Mouse (Mus musculus): ENCODE measurements at regions not wholly inside any gene's neighbourhood (a gene's known extent, or its start where the extent isn't known, plus 50 kb on each side); places are given as distances from the start of the nearest gene placed in this dataset.
"Not testable (repeated sequence)": the region's sequence is repeated elsewhere in the genome, so short reads cannot be mapped to it uniquely, and the experiment has no call there.

DNA sequence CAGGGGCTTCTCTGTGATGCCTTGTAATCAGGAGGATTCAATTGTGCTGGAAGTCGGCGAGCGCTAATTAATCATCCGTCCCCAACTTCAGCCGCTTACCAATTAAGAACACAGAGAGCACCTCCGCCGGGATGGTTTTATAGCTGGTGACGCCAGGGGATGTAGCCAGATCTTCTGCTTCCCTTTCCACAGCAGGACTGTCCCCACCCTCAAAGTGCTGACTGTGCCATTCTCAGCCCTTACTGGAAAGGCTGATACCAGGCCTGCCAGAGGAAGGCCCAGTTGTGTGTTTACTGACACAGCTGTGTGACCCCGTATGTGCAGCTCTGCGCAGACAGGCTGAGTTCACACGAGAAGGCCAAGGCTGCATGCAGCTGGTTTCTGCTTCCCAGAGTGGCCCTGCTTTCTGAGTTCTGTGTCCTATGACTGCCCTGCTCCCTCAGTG, 59.9 kb upstream of the Bend4 start:
- DNase-seq (ENCODE audit: low spot score): no peak

DNA sequence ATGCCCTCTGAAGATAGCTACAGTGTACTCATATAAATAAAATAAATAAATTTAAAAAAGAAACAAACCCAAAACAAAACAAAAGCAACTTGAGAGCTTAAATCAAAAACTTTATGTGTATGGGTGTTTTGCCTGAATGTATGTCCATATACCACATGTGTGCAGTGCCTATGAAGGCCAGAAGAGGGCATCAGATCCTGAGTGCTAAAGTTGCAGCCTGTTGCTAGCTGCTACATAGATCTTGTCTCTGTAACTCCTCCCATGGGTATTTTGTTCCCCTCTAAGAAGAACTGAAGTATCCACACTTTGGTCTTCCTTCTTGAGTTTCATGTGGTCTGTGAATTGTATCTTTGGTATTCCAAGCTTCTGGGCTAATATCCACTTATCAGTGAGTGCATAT, 62.6 kb upstream of the Bend4 start:
- not testable (repeated sequence) for DNase-seq (ENCODE audit: low spot score)

DNA sequence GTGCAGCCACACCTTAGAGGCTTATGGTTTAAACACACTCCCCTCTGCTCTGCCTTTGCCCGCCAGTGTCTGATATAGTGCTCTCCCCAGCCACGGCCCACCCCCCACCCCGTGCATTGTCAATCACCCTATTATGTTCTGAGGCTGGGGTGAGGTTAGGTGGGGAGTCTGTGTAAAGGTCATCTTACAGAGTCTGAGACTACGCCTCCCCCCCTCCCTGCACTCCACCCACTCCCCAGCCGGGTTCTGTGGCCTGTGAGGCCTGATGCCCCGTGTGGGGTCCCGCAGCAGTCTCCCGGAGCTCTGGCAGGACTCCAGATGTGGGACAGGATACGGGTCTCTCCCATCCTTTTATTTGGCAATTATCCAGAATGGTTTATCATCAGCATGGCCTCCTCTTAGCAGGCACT, 64.8 kb upstream of the Bend4 start:
- no peak for DNase-seq (ENCODE audit: low spot score)

DNA sequence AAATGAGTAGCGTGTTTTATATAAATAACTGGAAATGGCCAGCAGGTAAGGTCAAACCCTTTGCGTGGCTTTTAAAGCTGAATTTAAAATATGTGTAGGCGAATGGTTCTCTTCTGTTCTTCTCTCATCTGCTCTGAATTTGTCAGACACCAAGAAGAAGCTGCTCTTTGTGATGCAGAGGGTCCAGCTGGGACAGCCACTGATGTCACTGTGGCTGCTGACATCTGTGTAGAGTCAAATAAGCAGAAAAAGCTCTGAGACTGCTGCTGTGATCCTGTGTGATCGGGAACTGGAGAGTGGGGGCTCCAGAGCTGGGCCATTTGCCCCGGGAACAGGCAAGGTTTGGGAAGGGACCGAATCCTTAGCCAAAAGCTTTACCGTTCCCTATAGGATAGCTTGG, 68.6 kb upstream of the Bend4 start:
- no peak for DNase-seq (ENCODE audit: low spot score)

DNA sequence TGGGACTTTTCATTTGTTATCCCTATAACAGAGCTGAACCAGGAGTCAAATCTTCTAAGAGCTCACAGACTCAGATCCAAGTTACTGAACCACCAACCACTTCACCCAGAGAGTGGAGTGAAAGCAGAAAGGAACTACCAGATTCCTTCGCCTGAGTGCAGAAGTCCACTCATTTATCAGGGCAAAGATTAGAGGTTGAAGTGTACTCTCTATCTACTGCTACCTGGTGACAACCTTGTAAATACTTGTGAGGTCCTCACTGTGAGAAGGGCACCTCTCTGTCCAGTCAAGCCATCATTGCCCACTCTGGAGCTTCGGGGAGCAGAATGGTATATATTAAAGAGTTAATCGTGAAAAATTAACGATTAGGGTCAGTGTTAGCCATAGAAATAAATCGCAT, 87.4 kb upstream of the Shisa3 start:
- DNase-seq (ENCODE audit: low spot score): no peak

DNA sequence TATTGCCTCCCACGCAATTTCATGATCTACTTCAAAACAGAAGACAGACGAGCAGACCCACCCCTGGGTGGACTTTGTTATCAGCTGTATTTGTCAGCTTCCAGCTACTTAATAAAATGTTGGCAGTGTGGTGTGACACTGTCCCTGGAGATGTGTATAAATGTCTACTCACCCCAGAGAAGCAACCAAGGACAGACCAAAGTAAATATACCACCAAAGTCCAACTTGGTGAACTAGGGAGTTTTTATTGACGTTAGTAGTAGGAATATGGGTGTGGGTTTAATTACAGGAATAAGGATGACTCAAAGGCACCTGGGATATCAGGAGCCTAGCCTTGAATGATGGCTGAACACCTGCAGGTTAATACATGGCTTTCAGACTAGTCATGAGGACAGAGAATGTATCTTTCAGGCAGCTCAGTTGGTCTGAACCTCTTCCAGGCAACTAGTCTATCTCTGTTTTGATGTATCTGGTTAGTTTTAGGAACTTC, 86.2 kb upstream of the Shisa3 start:
- no peak for DNase-seq (ENCODE audit: low spot score)

DNA sequence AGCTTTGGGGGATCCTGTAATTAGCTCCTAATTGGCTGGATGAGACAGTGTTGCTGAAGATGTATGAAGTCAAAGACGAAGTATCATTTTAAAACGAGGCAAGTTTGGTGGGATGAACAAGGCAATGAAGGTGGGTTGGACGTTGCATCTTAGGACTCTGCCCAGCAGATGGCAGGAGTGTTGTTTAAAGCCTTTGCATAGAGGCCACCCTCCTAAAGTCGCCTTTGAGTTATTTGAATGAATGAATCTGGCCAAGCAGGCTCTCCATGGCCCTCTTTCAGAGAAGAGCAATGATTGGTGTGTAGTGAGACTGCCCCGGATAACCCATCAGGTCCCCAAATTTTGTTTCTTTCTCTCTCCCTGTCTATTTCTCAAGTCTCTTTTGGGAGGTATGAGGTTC, 77.5 kb upstream of the Shisa3 start:
- DNase-seq (ENCODE audit: low spot score): peak; percentile 45

DNA sequence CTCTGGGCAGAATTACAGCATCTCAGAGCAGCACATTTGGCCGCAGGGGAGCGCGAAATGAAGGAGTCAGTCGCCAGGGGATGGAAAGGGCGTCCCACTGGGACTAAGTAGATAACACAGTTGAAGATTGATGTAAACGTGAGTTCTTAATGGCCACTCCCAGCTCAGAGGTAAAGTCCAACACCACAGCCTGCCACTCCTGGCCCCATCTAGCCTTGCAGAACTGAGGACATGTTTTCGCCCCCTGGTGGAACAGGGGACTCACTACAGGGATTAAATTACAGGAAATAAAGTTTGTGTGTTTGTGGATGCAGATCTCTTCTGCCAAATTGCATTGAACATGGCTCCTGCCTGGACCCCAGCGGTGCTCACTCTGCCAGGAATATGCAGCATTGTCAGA, 76.7 kb upstream of the Shisa3 start:
- DNase-seq (ENCODE audit: low spot score): peak; percentile 58

DNA sequence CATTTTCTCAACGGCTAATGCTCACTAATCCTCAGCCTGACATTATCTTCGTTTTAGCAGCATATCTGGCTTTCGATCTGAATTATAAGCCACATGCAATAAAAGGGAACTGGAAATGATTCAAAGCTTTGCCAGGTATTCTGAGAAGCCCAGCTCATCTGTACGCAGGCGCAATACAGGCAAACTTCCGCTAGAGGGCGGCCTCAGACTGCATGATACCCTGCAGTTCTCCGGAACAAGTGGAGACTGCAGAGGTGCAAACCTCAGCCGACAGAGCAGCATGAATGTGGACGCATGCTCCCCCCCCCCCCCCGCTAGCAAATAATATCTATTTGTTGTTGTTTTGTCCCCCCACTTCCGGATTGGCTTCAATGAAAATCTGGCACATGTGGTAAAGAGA, 75.3 kb upstream of the Shisa3 start:
- DNase-seq (ENCODE audit: low spot score): peak; percentile 90

DNA sequence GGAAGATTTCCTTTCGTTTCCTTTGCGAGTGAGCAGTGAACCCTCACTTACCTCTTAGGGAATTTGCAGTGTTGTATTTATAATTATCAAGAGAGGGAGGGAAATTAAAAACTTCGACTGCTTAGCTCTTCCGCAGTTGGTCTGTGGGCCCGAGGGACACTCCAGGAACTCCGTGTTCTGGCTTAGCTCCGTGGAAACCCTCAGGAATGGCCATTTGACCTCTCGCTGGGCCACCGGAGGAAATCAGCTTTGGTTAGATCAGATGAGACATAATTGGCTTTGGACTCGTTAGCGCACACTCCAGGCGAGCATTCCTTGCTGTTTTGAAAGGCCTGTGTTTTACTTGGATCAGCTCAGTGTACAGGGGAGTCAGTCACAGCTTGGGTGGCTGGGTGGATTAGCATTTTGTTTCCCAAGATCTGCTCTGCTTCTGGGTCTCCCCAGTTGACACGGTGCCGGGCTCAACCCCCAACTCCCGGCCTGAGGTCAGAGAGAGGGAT, 74.9 kb upstream of the Shisa3 start:
- DNase-seq (ENCODE audit: low spot score): peak; percentile 54

DNA sequence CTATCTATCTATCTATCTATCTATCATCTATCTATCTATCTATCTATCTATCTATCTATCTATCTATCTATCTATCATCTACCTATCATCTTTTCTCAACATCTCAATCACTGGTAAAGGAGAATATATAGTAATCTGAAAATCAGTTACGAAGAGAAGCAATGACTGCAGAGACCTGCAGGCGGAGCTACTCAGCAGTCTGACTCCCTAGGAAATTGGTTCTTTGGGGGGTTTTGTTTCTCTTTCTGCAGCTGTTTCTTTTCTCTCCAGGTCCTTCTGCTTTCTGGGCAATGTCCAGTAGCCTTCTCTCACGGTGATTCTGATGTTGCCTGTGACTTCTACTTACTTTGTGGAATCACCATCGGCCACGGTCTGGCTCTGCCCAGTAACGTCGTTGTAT, 73.6 kb upstream of the Shisa3 start:
- no peak for DNase-seq (ENCODE audit: low spot score)

DNA sequence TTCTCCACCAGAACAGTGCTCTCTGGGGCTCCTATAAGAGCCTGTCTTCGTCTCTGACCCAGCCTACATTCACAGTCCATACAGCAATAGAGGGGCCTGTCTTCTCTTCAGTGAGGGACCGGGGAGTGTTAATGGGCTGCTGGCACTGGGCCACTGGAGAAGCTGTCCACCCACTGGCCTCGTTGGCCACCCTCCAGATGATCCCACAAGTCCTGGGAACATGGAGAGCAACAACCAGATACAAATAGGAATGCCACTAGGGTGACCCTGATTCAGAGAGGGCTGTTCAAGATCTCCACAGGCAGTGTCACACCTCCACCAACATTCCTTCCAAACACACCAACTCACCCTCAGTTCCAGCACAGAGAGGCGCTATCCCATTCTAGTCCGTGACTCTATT, 69.7 kb upstream of the Shisa3 start:
- peak; percentile 63 for DNase-seq (ENCODE audit: low spot score)

DNA sequence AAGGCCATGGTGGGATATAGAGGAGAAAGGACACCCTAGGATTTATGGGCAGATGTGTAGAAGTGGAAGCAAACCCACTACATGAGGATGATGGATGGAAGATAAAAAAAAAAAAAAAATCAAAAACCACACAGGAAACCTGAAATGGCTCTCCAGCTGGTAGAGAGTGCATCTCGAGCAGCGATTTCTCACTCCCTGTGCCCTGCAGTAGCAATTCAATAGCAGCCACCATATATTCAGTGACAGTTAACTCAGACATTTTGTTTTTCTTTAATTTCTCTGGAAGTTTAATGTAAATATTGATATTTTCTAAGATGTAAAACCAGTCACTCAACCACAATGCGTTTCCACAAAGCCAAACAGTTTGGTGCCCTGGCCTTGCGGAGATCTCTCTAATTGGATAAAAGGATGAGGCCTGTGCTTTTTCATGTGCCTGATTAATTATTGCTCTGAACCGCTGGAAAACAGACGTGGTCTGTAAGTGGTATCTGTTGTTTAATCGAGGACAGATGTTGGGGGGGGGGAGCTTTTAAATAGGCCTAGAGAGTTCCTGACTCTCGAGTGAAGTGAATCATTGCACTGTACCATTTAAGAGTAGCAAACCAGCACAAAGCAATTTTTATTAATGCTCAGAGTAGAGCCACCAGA, 68.0 kb upstream of the Shisa3 start:
- no peak for DNase-seq (ENCODE audit: low spot score)

DNA sequence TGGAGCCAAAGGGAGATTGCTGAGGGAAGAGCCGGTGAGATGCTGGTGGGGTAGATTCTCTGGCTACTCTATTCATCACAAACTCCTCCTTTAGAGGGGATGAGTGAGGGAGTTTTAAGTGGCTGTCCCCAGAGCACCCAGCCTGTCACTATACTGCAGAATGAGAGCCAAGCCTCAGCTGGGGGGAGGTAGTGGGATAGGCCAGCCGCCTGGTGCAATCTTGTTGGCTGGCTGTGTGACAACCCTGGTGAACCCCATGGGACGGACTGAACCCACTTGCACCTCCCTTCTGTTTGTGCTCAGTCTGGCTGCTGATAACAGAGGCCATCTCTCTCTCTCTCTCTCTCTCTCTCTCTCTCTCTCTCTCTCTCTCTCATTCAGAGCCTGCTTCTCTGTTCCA, 65.8 kb upstream of the Shisa3 start:
- DNase-seq (ENCODE audit: low spot score): no peak

DNA sequence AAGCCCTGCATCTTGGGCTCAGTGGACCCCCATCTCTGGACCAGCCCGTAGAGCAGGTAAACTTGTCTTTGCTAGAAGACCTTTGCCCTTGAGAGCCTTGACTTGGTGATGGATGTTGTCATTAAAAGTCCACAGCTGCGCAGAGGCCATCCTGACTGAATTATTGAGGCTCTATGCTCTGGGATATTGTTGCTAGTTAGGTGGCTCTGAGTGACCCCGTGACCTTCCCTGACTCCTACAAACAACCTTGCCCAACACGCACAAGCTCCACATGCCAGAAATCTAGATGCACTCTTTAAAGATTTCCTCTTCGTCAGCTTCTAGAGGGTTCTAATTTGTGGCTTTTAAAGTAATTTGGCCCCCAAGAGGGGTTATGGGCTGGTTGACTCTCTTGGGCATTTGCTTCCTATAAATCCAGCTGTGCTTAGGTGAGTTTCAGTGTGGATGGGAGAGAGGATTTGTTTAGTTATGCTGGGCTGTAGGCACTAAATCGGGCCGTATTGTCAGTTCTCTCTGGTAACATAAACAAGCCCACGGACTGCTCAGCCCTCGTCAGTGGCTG, 63.6 kb upstream of the Shisa3 start:
- DNase-seq (ENCODE audit: low spot score): no peak

DNA sequence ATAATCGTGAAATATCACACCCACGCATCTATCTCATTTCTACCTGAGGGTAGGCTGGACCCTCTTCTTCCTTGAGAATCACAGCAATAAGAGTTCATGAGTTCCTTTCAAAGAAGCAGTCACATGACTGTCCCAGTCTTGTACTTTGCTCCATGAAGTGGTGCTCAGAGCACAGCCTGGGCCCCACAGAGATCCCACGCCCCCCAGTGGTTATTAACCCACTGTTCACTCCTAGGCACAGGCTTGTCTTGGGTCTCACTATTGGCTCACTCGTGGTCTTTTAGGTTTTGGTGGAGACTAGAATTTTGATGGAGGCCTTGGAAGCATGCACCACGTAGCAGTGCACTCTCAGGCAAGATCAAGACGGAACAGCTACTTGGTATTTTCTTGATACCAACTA, 57.4 kb upstream of the Shisa3 start:
- DNase-seq (ENCODE audit: low spot score): no peak

DNA sequence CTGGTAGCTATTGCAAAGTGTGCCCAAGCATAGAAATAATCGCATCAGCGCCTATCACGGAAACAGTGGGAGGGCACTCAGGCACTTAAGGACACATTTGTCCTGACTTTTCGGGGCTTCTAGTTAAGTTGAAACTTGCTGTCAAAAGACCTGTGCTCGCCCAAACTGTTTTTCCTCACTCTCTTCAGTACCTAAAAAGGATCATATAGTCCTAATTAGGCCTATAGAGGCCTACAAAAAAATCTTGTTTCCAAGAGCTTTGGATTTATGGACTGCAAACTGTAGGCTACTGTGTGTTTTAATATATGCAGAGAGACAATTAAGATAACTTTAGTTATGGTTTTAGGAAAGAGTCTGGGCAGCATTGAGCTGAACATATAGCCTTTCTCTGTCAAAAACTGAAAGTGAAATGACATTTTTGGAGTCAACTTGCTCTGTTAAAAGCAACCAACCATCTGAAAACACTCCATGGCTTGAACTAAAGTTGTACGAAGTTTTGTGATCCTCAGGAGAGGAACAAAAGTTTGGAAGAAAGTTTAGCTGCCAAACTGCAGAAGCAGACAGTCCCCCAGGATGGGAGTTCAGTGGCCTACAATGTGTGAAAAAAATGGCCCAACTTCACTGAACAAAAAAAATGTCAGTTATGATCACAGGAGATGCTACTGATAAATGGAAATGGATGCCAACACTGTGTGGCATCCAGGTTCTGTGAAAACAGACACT, 55.9 kb upstream of the Shisa3 start:
- DNase-seq (ENCODE audit: low spot score): no peak

DNA sequence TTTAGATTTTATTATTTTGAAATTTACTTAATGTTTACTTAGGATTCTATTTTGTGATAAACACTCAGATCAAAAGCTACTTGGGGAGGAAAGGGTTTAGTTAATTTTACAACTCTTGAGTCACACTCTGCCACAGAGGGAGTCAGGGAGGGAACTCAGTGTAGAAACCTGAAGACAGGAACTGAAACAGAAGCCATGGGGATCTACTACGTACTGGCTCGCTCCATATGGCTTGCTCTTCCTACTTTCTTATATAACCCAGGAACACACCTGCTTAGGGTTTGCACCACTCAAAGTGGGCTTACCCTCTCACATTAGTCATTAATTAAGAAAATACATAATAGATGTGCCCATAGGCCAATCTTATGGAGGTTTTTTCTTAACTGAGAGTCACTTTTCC, 54.8 kb upstream of the Shisa3 start:
- no peak for DNase-seq (ENCODE audit: low spot score)
